Mouse (Mus musculus): Measurements from ENCODE around the gene H2afy. TPM values are rescaled to one million over a fixed set of nuclear protein-coding genes. Genes with fewer than 3 reads are reported as not detected.
A peak's percentile ranks its signal among the peaks of the same experiment; 100 is the strongest.

H2afy gene
- polyA plus RNA-seq, 1 experiment from 2014 or later, result 380 TPM

GRCm38 (mm10) chr13:56123075-56123474 lies 13.1 kb downstream of the H2afy start:
- H3K9me3 ChIP-seq, result no peaks in the 10 kb centered on the region
- H3K36me3 ChIP-seq, result peaks cover 88% of the 10 kb centered on the region
- no peak overlapping the region for H3K27ac ChIP-seq
- peaks cover 14% of the 10 kb centered on the region for H3K4me1 ChIP-seq (replicated peaks)
- no peak overlapping the region for H3K4me2 ChIP-seq
- 97% methylated on average over 5 of the region's 5 CpGs for WGBS
- H3K4me3 ChIP-seq, result no peak overlapping the region
- H3K9ac ChIP-seq, result no peak overlapping the region
- no peak for ATAC-seq (ENCODE audit: low FRiP score)
- H3K27me3 ChIP-seq, result no peaks in the 10 kb centered on the region

DNA sequence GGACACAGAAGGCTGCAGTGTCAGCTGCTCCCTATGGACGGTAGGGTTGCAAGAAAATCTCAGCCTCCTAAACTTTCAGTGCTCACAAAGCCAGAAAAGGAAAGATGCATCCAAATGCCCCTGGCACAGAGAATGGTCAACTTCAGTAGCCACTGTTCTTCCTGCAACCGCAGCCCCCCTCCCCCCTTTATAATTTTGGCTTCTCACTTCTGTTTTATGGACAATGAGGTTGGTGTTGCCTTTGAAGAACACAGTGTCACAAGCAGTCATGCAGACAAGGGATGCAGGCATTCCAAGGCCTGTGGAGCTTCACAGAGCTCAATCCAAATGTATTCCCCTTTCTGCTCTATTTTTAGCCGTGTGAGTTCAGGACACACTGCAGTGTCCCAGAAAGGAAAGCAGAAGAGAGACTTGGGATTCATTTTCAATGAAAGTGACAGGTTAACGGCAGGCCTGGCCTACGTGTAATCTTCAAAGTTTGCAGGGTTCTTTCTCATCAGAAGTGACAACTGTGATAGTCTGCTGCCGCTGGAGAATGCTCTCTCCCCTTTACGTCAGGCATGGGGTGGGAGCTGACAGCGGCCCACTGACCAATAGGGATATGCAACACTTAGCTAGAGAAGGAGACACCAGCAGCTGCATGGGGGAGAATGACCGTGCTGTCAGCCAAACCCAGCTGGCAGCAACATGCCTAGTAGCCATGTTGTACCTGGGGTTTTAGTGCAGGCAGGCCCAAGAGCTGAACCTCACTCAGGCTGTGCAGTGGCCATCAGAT lies 18.0 kb downstream of the H2afy start:
- Histone ChIP-seq H3K4me1 (replicated peaks) (peaks cover 44% of the 10 kb centered on the region), H3K9ac (no peak overlapping the region), H3K4me2 (no peak overlapping the region), H3K36me3 (peaks cover 55% of the 10 kb centered on the region), H3K4me3 (no peak overlapping the region), H3K9me3 (no peaks in the 10 kb centered on the region), H3K27me3 (no peaks in the 10 kb centered on the region), H3K27ac (no peak overlapping the region)
- WGBS, result 88% methylated on average over 9 of the region's 9 CpGs
- no peak for ATAC-seq (ENCODE audit: low FRiP score)

- 67% methylated on average over 3 of the region's 3 CpGs for WGBS
- Histone ChIP-seq H3K9me3 (no peaks in the 10 kb centered on the region), H3K4me2 (no peak overlapping the region), H3K9ac (no peak overlapping the region), H3K27me3 (no peaks in the 10 kb centered on the region), H3K36me3 (peaks cover 40% of the 10 kb centered on the region), H3K27ac (0 out of 2 replicates have a peak overlapping the region, but pooled peaks have one; percentile 14), H3K4me3 (no peak overlapping the region), H3K4me1 (replicated peaks) (peaks cover 63% of the 10 kb centered on the region)
- no peak for ATAC-seq (ENCODE audit: low FRiP score)
Observed at GRCm38 (mm10) chr13:56115906-56116305, 20.3 kb downstream of the H2afy start.

GRCm38 (mm10) chr13:56115386-56115785 lies 20.8 kb downstream of the H2afy start:
- ATAC-seq (ENCODE audit: low FRiP score), result no peak
- H3K27ac ChIP-seq, result peak overlapping the region; percentile 19; the same call in 1 of the 2 replicates
- no peak overlapping the region for H3K4me3 ChIP-seq
- no peak overlapping the region for H3K4me2 ChIP-seq
- H3K36me3 ChIP-seq, result peaks cover 39% of the 10 kb centered on the region
- no peaks in the 10 kb centered on the region for H3K27me3 ChIP-seq
- WGBS, result 70% methylated on average over 9 of the region's 9 CpGs
- H3K9ac ChIP-seq, result 0 out of 2 replicates have a peak overlapping the region, but pooled peaks have one; percentile 6
- H3K9me3 ChIP-seq, result no peaks in the 10 kb centered on the region
- H3K4me1 ChIP-seq (replicated peaks), result peaks cover 68% of the 10 kb centered on the region

- no peak overlapping the region for H3K4me3 ChIP-seq
- H3K27ac ChIP-seq, result peak overlapping the region; percentile 45; the same call in 1 of the 2 replicates
- no peaks in the 10 kb centered on the region for H3K27me3 ChIP-seq
- no peak overlapping the region for H3K4me2 ChIP-seq
- ATAC-seq (ENCODE audit: low FRiP score), result no peak
- peaks cover 26% of the 10 kb centered on the region; the same call in 1 of the 2 replicates for H3K36me3 ChIP-seq
- peak overlapping the region; percentile 58 for H3K9ac ChIP-seq
- WGBS, result 70% methylated on average over 19 of the region's 19 CpGs
- peaks cover 86% of the 10 kb centered on the region for H3K4me1 ChIP-seq (replicated peaks)
- no peaks in the 10 kb centered on the region for H3K9me3 ChIP-seq
Observed at GRCm38 (mm10) chr13:56113431-56114248, 22.5 kb downstream of the H2afy start.

DNA sequence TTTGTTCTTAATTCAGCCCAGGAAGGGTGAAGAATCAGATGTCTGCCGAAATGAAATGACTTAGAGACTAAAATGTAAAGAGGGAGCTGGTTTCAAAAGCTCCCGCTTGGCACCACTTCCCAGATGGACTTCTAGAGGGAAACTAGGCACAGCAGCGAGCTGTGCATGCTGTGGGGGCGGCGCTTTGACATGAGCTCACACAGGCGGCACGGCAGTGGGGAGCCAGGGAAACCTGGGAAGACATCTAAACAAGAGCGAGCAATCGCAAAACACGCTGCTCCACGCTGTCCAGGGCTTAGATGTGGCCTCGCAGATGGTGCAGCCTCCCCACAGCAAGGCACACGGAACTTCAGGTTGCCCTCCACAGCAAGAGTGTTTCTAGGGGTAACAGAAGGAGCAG lies 23.2 kb downstream of the H2afy start:
- Histone ChIP-seq H3K4me1 (replicated peaks) (peaks cover 87% of the 10 kb centered on the region), H3K9ac (peak overlapping the region; percentile 58), H3K27ac (peak overlapping the region; percentile 45; the same call in 1 of the 2 replicates), H3K9me3 (no peaks in the 10 kb centered on the region), H3K36me3 (peaks cover 19% of the 10 kb centered on the region; the same call in 1 of the 2 replicates), H3K4me3 (no peak overlapping the region), H3K4me2 (no peak overlapping the region), H3K27me3 (no peaks in the 10 kb centered on the region)
- WGBS, result 39% methylated on average over 13 of the region's 13 CpGs
- ATAC-seq (ENCODE audit: low FRiP score), result no peak

DNA sequence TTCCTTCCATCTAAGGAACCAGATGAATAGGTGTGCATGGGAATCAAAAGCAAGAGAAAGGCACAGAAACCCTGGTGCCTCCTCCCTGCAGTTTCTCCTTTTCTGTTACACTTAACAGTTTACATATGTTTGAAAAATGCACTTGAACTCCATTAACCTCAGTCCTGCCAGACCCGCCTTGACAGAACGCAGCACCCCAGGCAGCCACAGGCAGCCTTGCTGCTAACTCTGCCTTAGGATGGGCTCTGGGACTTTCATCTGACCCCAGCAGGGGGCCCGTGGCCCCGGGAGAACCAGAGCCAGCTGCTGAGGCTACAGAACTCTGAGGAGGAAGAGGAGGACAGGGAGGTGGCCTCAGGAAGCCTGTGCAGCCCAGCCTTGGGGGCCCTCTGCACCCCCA lies 23.7 kb downstream of the H2afy start:
- peak overlapping the region; percentile 45; the same call in 1 of the 2 replicates for H3K27ac ChIP-seq
- 27% methylated on average over 4 of the region's 4 CpGs for WGBS
- no peak overlapping the region for H3K9ac ChIP-seq
- no peak overlapping the region for H3K4me3 ChIP-seq
- H3K4me1 ChIP-seq (replicated peaks), result peaks cover 82% of the 10 kb centered on the region
- no peaks in the 10 kb centered on the region for H3K9me3 ChIP-seq
- H3K27me3 ChIP-seq, result no peaks in the 10 kb centered on the region
- H3K4me2 ChIP-seq, result no peak overlapping the region
- H3K36me3 ChIP-seq, result peaks cover 18% of the 10 kb centered on the region; the same call in 1 of the 2 replicates
- ATAC-seq (ENCODE audit: low FRiP score), result no peak

- Histone ChIP-seq H3K27ac (no peak overlapping the region), H3K4me1 (replicated peaks) (peaks cover 75% of the 10 kb centered on the region), H3K9me3 (no peaks in the 10 kb centered on the region), H3K4me2 (no peak overlapping the region), H3K9ac (no peak overlapping the region), H3K27me3 (no peaks in the 10 kb centered on the region), H3K4me3 (no peak overlapping the region), H3K36me3 (peaks cover 13% of the 10 kb centered on the region)
- ATAC-seq (ENCODE audit: low FRiP score), result no peak
- 77% methylated on average over 6 of the region's 6 CpGs for WGBS
Observed at GRCm38 (mm10) chr13:56111601-56112000, 24.6 kb downstream of the H2afy start.

DNA sequence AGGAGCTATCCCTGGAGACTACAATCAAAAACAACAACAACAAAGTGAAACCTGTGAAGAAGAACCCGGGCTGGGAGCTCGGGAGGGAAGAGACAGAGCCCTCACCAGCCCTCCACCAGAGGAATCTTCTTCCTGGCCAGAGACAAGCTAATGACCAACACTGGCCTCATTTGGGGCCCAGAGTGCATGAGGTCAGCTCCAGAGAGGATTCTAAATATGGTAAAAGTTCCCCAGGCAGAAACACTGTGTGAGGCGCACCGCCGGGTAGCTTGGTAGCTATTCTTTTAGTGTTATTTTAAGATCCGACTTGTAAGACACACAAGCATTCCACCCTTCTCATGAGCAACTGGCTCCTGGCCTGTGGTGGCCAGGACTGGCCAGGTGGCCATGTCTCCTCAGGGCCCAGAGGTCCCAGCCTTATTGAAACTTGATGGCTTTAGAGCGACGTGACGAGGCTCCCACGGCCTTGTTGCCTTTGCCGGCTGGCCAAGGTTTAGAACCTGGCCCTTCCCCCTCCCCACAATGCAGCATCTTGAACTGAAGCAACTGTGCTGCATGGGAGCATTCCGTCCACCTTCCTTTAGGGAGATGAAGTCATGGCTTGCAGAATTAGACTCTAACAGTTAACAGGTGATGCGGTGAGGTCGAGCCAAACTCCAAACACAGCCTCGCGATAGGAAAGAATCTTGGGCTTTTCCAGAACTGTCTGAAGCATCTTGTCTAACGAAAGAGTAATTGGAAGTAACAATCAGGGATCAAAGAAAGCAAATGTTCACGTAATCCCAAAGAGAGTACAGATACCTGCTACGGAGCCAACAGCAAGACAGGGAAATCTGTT lies 25.2 kb downstream of the H2afy start:
- Histone ChIP-seq H3K9ac (no peak overlapping the region), H3K4me2 (no peak overlapping the region), H3K27ac (no peak overlapping the region), H3K36me3 (peaks cover 13% of the 10 kb centered on the region), H3K27me3 (no peaks in the 10 kb centered on the region), H3K4me1 (replicated peaks) (peaks cover 69% of the 10 kb centered on the region), H3K4me3 (no peak overlapping the region), H3K9me3 (no peaks in the 10 kb centered on the region)
- ATAC-seq (ENCODE audit: low FRiP score), result no peak
- WGBS, result 86% methylated on average over 19 of the region's 19 CpGs

DNA sequence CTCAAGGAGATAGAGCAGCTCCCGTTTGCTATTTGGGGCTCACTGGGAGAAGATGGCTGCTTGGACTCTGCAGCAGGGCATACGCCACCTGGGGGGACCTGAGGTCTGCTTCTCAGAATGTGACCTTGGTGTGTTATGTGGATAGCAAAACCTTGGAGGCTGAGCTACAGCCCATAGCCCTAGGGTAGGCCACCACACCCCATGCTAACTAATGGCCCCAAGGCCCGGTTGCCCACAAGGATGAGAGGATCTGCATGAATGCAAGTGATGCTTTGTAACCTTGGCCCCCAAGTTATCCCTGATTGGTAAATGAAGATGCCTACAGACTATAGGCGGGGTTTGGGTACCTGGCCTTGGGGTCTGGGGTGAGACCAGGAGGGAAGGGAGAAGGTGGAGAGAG lies 26.5 kb downstream of the H2afy start:
- H3K27me3 ChIP-seq, result no peaks in the 10 kb centered on the region
- H3K9ac ChIP-seq, result 0 out of 2 replicates have a peak overlapping the region, but pooled peaks have one; percentile 19
- no peak overlapping the region for H3K4me3 ChIP-seq
- peaks cover 60% of the 10 kb centered on the region for H3K4me1 ChIP-seq (replicated peaks)
- H3K27ac ChIP-seq, result peak overlapping the region; percentile 64; the same call in 1 of the 2 replicates
- H3K4me2 ChIP-seq, result no peak overlapping the region
- ATAC-seq (ENCODE audit: low FRiP score), result no peak
- peaks cover 18% of the 10 kb centered on the region for H3K36me3 ChIP-seq
- no peaks in the 10 kb centered on the region for H3K9me3 ChIP-seq
- 90% methylated on average over 4 of the region's 4 CpGs for WGBS

DNA sequence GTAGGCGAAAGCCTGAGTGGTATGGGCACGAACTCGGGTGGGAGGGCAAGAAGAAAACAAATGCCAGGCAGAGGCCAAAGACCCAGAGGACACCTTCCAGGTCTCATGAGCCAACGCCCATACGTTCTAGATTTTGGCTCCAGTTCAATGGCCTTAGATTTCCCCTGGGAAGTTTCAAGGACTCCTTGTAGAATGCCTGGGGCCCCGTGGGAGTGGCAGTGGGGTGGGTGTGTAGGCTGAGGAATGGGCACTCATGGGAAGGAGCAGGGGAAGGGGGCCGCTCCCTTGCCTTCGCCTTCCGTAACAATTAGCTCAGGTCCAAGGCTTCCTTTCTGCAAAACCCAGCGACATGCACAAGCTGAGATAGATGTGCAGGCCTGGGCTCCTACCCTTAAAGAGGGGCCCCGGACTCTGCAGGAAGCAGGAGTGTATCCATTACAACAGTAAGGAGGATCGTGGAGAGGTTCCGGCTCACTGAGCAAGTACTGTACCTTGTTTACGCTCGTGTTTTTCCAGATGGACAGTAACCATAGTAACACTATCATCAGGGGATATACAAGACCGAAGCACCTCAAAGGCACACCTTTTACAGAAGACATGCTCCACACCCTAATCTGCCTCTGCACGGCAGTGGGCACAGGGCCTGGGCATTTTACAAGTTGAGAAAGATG lies 27.2 kb downstream of the H2afy start:
- 57% methylated on average over 17 of the region's 17 CpGs for WGBS
- H3K4me1 ChIP-seq (replicated peaks), result peaks cover 64% of the 10 kb centered on the region
- H3K27ac ChIP-seq, result peak overlapping the region; percentile 64
- H3K9me3 ChIP-seq, result no peaks in the 10 kb centered on the region
- H3K4me3 ChIP-seq, result no peak overlapping the region
- peak; percentile 27; the same call in 1 of the 2 replicates for ATAC-seq (ENCODE audit: low FRiP score)
- no peaks in the 10 kb centered on the region for H3K27me3 ChIP-seq
- H3K36me3 ChIP-seq, result peaks cover 26% of the 10 kb centered on the region
- H3K4me2 ChIP-seq, result no peak overlapping the region
- H3K9ac ChIP-seq, result 0 out of 2 replicates have a peak overlapping the region, but pooled peaks have one; percentile 19

Measured in hindbrain, embryonic 13.5 days (tissue).